Mouse (Mus musculus): Measurements from ENCODE around the gene Vstm5.

- no peak for TF ChIP-seq EP300 (IDR thresholded peaks at IDR 0.05; ENCODE audit: low read depth)
- 0 out of 2 replicates have a peak, but pooled peaks have one; percentile 27 for TF ChIP-seq CTCF (IDR thresholded peaks at IDR 0.05; ENCODE audit: low read depth)
These were observed 6.4 kb upstream of the Vstm5 start for GRCm38 (mm10) chr9:15232445-15232844.
